Mouse (Mus musculus) ES-CJ7 (cell line): Measurements from ENCODE around the gene Zfp367.

Experiments used
- DNase-seq: peaks from one replicate; pipeline ENCODE4 v3.0.0; 2011; ENCODE audit warnings: low read depth, low spot score

The Zfp367 gene

GRCm38 (mm10) chr13:64091006-64091405 lies 62.0 kb downstream of the Zfp367 start:
- DNase-seq, result no peak

- no peak for DNase-seq
Measured at GRCm38 (mm10) chr13:64090278-64090677, 62.7 kb downstream of the Zfp367 start.

DNA sequence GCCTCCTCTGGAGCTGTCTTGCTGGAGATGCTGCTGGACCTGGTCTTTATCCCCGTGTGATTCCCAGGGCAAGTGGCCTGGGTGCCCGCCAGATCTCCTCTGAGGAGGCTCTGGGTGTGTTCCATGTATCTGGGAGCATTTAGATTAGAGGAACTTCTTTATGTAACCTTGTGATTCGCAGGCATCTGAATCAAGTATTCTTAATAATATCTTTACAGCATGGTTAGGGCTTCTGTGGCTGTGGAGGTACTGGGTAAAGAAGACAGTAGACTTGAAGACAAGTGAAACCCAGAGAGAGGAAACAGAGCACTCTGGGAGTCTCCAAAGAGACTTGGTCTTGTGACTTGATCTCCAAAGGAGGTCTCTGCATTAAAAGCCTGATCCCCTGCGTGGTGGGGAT lies 63.9 kb downstream of the Zfp367 start, which contains the start of gene Hsd17b3:
TSS of gene Hsd17b3 (minus strand) at position 101 of the 400 bp plus-strand sequence.
- no peak for DNase-seq

DNA sequence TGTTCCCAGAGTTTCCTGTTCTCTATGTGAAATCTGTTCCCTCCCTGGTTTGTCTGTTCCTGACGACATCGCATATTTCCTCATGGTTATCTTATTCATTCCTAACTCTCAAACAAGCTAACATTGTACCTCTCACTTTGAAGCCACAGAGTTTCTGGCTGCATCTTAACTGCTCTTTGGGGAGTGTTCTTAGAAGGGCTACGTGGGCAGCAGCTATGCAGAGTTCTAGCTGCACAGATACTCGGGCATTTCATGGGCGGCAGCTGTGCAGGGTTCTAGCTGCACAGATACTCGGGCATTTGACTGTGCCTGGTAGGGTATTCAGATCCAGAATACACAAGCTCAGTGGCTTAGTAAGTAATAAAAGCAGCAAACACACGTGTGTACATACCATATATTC lies 64.9 kb downstream of the Zfp367 start:
- DNase-seq, result no peak

DNA sequence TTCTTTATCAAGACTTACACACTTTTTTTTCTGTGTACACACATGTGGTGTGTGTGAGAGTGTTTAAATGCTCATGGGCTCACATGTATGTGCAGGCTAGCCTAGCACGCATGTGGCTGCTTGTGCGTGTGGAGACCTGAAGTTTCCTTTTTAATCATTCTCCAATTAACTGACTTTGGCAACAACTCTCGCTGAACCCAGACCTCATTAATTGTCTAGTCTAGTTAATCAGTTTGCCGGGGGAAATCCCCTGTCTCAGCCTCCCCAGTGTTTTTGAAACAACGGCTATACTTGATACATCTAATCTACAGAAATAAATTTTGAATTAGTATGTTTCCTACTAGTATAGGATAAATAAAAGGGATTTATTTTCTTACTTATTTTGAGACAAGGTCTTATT lies 67.0 kb downstream of the Zfp367 start:
- no peak for DNase-seq

GRCm38 (mm10) chr13:64083331-64083730 lies 69.7 kb downstream of the Zfp367 start:
- DNase-seq, result no peak
